Mouse (Mus musculus): ENCODE measurements around the gene Ntrk2. TPM values are rescaled to one million over a fixed set of nuclear protein-coding genes. Genes with fewer than 3 reads are reported as not detected.

The Ntrk2 gene
- polyA plus RNA-seq, 1 experiment = not detected

GRCm38 (mm10) chr13:59110107-59110506 lies 303.7 kb downstream of the Ntrk2 start:
- Histone ChIP-seq H3K4me1 (ENCODE audit: control insufficient read depth, insufficient read depth, low read length) (no peaks in the 10 kb centered on the region), H3K27ac (ENCODE audit: control insufficient read depth, insufficient read depth, low read depth, low read length, poor library complexity) (no peak overlapping the region), H3K4me3 (replicated peaks; ENCODE audit: control insufficient read depth, low read depth, low read length) (no peak overlapping the region)
- 82% methylated on average over 5 of the region's 5 CpGs for WGBS
- no peak for TF ChIP-seq CTCF (IDR thresholded peaks at IDR 0.05; ENCODE audit: control insufficient read depth, insufficient read depth, low read length)
- TF ChIP-seq POLR2A (IDR thresholded peaks at IDR 0.05; ENCODE audit: borderline replicate concordance, control insufficient read depth, low read depth, low read length) = no peak

GRCm38 (mm10) chr13:59114684-59115083 lies 308.3 kb downstream of the Ntrk2 start:
- 93% methylated on average over 1 of the region's 1 CpGs for WGBS
- Histone ChIP-seq H3K4me3 (replicated peaks; ENCODE audit: control insufficient read depth, low read depth, low read length) (no peak overlapping the region), H3K27ac (ENCODE audit: control insufficient read depth, insufficient read depth, low read depth, low read length, poor library complexity) (no peak overlapping the region), H3K4me1 (ENCODE audit: control insufficient read depth, insufficient read depth, low read length) (no peaks in the 10 kb centered on the region)
- TF ChIP-seq CTCF (IDR thresholded peaks at IDR 0.05; ENCODE audit: control insufficient read depth, insufficient read depth, low read length) (no peak), POLR2A (IDR thresholded peaks at IDR 0.05; ENCODE audit: borderline replicate concordance, control insufficient read depth, low read depth, low read length) (no peak)

GRCm38 (mm10) chr13:59115551-59115950 lies 309.2 kb downstream of the Ntrk2 start:
- 93% methylated on average over 14 of the region's 14 CpGs for WGBS
- Histone ChIP-seq H3K4me1 (ENCODE audit: control insufficient read depth, insufficient read depth, low read length) (no peaks in the 10 kb centered on the region), H3K4me3 (replicated peaks; ENCODE audit: control insufficient read depth, low read depth, low read length) (no peak overlapping the region), H3K27ac (ENCODE audit: control insufficient read depth, insufficient read depth, low read depth, low read length, poor library complexity) (no peak overlapping the region)
- TF ChIP-seq CTCF (IDR thresholded peaks at IDR 0.05; ENCODE audit: control insufficient read depth, insufficient read depth, low read length) = no peak

GRCm38 (mm10) chr13:59117233-59117632 lies 310.9 kb downstream of the Ntrk2 start:
- WGBS = 77% methylated on average over 5 of the region's 5 CpGs
- Histone ChIP-seq H3K4me3 (replicated peaks; ENCODE audit: control insufficient read depth, low read depth, low read length) (no peak overlapping the region), H3K4me1 (ENCODE audit: control insufficient read depth, insufficient read depth, low read length) (no peaks in the 10 kb centered on the region), H3K27ac (ENCODE audit: control insufficient read depth, insufficient read depth, low read depth, low read length, poor library complexity) (no peak overlapping the region)
- TF ChIP-seq POLR2A (IDR thresholded peaks at IDR 0.05; ENCODE audit: borderline replicate concordance, control insufficient read depth, low read depth, low read length) = no peak
- no peak for TF ChIP-seq CTCF (IDR thresholded peaks at IDR 0.05; ENCODE audit: control insufficient read depth, insufficient read depth, low read length)

GRCm38 (mm10) chr13:59119596-59120394 lies 313.4 kb downstream of the Ntrk2 start:
- TF ChIP-seq CTCF (IDR thresholded peaks at IDR 0.05; ENCODE audit: control insufficient read depth, insufficient read depth, low read length) (no peak), POLR2A (IDR thresholded peaks at IDR 0.05; ENCODE audit: borderline replicate concordance, control insufficient read depth, low read depth, low read length) (no peak)
- H3K27ac ChIP-seq (ENCODE audit: control insufficient read depth, insufficient read depth, low read depth, low read length, poor library complexity) = no peak overlapping the region
- no peaks in the 10 kb centered on the region for H3K4me1 ChIP-seq (ENCODE audit: control insufficient read depth, insufficient read depth, low read length)
- no peak overlapping the region for H3K4me3 ChIP-seq (replicated peaks; ENCODE audit: control insufficient read depth, low read depth, low read length)
- WGBS = 72% methylated on average over 10 of the region's 10 CpGs

- Histone ChIP-seq H3K4me3 (replicated peaks; ENCODE audit: control insufficient read depth, low read depth, low read length) (no peak overlapping the region), H3K4me1 (ENCODE audit: control insufficient read depth, insufficient read depth, low read length) (no peaks in the 10 kb centered on the region), H3K27ac (ENCODE audit: control insufficient read depth, insufficient read depth, low read depth, low read length, poor library complexity) (no peak overlapping the region)
- 78% methylated on average over 7 of the region's 7 CpGs for WGBS
- no peak for TF ChIP-seq CTCF (IDR thresholded peaks at IDR 0.05; ENCODE audit: control insufficient read depth, insufficient read depth, low read length)
- TF ChIP-seq POLR2A (IDR thresholded peaks at IDR 0.05; ENCODE audit: borderline replicate concordance, control insufficient read depth, low read depth, low read length) = no peak
These were observed 336.9 kb downstream of the Ntrk2 start for GRCm38 (mm10) chr13:59143141-59143744.

- Histone ChIP-seq H3K27ac (ENCODE audit: control insufficient read depth, insufficient read depth, low read depth, low read length, poor library complexity) (no peak overlapping the region), H3K4me3 (replicated peaks; ENCODE audit: control insufficient read depth, low read depth, low read length) (no peak overlapping the region), H3K4me1 (ENCODE audit: control insufficient read depth, insufficient read depth, low read length) (no peaks in the 10 kb centered on the region)
- 79% methylated on average over 11 of the region's 11 CpGs for WGBS
- TF ChIP-seq POLR2A (IDR thresholded peaks at IDR 0.05; ENCODE audit: borderline replicate concordance, control insufficient read depth, low read depth, low read length) (no peak), CTCF (IDR thresholded peaks at IDR 0.05; ENCODE audit: control insufficient read depth, insufficient read depth, low read length) (no peak)
These were observed 338.0 kb downstream of the Ntrk2 start for GRCm38 (mm10) chr13:59144321-59144856.

- no peak overlapping the region for H3K27ac ChIP-seq (ENCODE audit: control insufficient read depth, insufficient read depth, low read depth, low read length, poor library complexity)
- H3K4me1 ChIP-seq (ENCODE audit: control insufficient read depth, insufficient read depth, low read length) = no peaks in the 10 kb centered on the region
- no peak overlapping the region for H3K4me3 ChIP-seq (replicated peaks; ENCODE audit: control insufficient read depth, low read depth, low read length)
- TF ChIP-seq CTCF (IDR thresholded peaks at IDR 0.05; ENCODE audit: control insufficient read depth, insufficient read depth, low read length) = no peak
- TF ChIP-seq POLR2A (IDR thresholded peaks at IDR 0.05; ENCODE audit: borderline replicate concordance, control insufficient read depth, low read depth, low read length) = no peak
- 65% methylated on average over 21 of the region's 21 CpGs for WGBS
These were observed 339.5 kb downstream of the Ntrk2 start for GRCm38 (mm10) chr13:59145677-59146555.
